Mouse (Mus musculus): Measurements from ENCODE around the gene Hoxa9.

Hoxa9 gene

DNA sequence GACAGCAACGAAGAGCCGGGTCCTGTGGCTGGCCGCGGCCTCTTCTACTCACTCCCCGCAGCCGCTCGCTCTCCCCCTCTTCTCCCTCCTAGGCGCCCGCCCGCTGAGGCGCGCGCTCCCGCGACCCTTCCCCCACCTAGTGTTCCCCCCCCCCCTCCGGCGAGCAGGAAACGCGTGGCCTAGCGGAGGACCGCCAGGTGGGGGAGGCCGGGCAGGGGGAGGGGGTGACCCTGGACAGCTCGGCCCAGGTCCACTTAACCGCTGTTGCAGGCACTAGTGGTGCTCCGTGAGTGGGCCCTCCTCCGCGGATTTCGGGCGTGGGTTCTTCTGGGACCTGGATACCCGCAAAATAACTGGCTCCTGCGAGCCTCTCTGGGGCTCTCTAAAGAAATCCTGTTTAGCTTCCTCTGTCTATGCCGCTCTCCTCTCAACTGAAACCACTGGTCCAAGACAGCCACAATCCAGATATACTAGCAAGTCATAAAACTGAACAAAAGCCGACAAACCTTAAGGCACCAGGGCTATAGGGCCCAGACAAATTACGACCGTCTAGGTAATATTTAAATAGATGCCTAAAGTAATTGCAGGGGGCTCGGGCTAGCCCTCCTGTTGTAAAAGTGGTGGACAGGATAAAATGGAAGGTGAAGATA is at the start of gene Hoxa9:
TSS of gene Hoxa9 (minus strand) at position 574 of the 650 bp plus-strand sequence.
- DNase-seq, result no peak

GRCm38 (mm10) chr6:52276920-52277319 is 46.0 kb upstream of the Hoxa9 start:
- DNase-seq, result no peak

DNA sequence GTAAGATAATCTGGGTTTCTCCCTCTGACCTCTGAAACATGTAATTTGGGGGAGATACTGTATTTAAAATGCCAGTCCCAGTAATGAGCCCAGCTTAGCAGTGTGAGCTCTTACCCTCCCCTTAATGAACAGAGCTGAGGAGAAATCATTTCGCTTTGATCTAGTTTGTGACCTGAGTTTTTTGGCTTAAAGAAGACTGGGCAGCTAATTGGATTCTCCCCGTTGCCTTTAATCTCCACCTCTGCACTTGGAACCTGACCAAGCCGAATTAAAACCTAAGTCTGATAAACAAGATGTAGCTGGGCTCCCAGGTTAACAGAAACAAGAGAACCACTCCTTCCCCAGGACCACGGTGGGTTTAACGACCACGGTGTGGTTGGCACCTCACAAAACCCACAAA is 45.5 kb upstream of the Hoxa9 start:
- DNase-seq, result no peak

- DNase-seq, result no peak
These were observed 44.8 kb upstream of the Hoxa9 start for GRCm38 (mm10) chr6:52275563-52276280.

GRCm38 (mm10) chr6:52274576-52274975 is 43.7 kb upstream of the Hoxa9 start:
- DNase-seq, result no peak

GRCm38 (mm10) chr6:52273656-52274280 is 42.9 kb upstream of the Hoxa9 start:
- no peak for DNase-seq

DNA sequence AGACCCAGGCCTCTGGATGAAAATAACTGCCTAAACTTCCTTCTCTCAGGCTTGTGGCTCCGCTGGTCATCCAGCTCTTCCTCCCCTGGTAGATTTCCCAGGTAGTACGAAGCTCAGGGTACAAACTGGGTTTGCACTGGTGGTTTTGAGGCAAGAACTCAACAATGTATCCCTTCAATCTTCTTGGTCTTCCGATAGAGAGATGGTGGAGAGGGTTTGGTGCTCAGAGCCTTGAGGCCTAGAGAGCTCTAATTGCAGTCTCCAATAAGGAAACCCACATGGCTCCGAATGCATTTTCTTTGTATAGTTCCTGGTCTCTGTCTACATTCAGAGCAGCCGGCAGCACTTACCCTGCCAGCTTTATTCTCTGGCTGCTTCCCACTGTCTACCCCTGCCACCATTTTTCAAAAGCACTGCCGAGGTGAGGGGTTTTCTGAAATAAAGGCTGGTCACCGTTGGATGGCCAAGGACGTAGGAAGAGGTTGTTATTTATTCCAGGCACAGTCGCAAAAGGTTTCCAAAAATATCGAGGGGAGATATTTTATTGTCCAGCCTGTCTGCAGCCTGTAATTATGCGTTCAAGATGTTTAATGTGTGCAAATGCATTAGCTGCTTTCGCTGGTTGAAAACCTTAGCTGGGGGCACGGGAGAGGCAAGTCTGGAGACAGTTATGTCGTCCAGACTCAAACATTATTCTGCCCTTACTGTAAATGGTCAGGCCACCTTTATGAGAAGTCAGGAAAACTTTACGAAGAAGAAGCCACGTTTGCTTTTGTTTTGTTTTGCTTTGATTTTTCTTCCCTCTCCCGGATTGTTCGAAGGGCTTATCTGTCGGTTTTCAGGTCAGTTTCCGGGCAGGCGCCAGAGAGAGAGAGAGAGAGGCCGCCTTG is 42.1 kb upstream of the Hoxa9 start:
- no peak for DNase-seq

DNA sequence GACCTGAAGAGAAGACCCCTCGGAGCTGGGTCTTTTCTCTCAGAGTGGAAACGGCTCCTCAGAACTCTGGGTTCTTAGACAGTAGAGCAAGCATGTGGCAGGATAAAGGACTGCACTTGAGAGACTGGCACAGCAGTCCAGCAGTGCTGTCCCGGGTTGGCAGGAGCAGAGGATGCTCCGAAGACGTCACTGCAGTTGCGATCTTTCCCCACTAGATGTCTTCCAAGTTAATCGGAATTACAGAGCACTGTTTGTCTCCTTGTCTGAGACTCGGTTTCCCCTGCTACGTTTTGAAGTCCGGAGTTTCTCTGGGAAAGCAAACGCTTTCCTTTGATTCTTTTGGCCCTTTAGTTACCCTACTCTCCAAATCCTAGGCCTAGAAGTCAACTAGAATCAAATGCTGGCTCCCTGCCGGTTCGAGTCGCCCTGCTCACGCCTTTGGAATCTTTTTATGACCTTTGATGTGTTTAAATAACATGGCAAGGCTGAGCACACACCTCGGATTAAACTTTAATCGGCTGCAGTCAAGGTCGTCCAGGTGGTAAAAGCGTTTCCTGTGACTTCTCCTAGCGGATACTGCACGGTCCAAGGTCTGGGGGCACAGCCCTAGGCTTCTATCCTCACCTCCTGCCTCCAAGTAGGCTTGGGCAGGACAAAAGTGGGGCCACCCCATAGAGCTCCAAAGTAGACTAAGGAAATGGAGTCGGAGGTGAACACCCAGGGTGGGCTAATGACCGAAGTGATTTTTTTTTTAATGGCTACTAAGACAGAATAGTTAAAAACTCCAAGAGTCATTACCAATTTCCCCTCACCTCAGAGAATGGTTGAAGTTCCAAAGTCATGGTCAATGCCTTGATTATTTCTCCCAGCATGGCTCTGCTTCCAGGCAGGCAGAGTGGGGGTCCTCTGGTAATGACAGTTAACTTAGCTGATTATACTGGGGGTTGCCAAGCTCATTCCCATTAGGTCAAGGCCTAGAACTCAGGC is 39.9 kb upstream of the Hoxa9 start:
- DNase-seq, result peak; percentile 81

DNA sequence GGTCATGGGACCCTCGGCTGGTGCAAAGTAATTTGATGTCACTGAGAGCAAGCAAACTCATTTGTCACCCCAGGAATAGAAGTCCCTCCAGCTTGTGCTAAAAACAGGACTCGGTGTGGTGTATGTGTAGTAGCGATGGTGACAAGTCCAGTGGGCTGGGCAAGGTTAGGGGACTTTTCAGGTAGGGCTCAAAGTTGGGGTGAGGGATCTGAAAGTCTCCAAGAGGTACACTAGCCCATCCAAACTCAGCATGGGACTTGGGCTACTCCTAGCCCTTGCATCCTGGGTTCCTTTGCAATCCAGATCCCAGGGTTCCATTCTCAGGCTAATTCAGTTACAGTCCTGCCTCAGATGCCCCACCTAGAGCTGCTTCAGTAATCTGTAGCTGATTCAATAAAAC is 37.9 kb upstream of the Hoxa9 start:
- no peak for DNase-seq

DNA sequence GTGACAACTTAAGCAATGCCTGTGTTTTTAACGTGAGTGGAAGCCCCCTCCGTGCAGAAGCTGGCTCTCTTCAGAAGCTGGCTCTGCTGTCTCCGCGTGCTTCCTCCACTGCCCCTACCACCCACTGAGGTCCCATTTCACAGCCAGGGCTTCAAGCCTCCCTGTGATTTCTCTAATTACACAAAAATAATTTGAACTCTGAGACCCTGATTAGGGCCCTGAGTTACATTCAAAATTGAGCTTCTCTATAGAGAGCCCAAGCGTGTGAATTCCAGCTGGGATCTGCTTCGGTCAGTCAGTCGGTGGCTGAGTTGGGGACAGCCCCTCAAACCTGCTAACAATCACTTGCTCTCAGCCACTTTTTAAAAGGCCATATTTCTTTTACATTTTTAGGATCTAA is 37.5 kb upstream of the Hoxa9 start:
- no peak for DNase-seq

- no peak for DNase-seq
These were observed 36.8 kb upstream of the Hoxa9 start for GRCm38 (mm10) chr6:52267691-52268090.

GRCm38 (mm10) chr6:52267221-52267620 is 36.3 kb upstream of the Hoxa9 start:
- DNase-seq, result no peak

GRCm38 (mm10) chr6:52266666-52266985 is 35.7 kb upstream of the Hoxa9 start:
- DNase-seq, result no peak

- DNase-seq, result no peak
These were observed 35.2 kb upstream of the Hoxa9 start for GRCm38 (mm10) chr6:52265913-52266665.

DNA sequence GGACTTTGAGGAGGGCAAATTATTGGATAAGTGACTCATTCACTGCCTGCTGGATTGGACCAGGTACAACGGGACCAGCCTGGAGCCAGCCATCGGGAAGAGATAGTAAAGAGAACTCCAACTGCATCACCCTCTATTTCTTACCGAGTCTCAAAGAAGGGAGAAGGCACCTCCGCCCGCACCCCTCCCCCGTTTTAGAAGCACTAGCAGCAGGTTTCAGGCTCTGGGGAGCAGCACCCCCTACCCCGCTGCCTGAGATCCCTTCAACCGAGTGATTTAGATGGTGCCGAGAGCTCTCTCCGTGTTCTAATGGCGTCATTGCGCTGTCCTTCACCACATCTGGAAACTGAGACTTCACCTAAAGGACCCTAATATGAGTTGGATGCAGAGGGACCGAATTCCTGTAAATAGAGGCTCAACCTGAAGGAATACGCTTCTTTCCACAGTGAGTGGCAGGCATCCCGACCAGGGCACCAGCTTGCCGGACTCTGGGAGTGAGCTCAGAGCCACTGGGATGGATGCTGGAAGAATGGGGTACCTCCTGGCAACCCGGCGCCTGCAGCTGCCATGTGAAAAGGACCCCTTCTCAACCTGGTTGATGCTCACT is 34.5 kb upstream of the Hoxa9 start:
- DNase-seq, result no peak

DNA sequence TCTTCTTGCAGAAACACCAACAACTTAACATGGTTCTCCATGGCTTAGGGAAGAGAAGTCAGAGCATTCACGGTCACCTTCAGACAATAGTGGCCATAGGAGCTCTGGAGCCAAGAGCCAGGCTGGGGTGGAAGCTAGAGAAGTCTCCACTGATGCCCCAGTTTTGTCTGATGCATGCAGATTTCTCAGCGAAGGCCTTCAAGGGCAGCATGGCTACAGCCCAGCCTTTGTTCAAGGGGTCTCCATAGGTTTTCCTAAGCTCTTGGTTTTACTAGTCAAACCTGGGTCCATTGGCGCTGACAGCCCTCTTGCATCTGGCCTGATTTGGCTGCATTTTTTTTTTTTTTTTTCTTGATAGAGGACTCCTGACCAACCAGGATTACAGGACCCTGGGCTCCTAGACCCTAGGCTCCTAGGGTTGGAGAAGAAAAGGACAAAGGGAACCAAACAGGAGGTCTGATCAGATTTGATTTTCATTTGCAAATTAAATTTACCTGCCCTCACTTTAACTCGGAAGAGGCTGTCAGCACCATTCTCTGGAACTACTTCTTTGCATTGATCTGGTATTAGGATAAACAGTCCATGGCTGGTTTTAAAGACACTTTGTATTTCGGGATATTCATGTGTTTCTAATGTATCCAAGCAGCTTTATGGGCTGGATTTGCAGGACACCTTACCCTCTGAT is 33.4 kb upstream of the Hoxa9 start:
- DNase-seq, result no peak

- DNase-seq, result no peak
These were observed 32.4 kb upstream of the Hoxa9 start for GRCm38 (mm10) chr6:52263321-52263585.

DNA sequence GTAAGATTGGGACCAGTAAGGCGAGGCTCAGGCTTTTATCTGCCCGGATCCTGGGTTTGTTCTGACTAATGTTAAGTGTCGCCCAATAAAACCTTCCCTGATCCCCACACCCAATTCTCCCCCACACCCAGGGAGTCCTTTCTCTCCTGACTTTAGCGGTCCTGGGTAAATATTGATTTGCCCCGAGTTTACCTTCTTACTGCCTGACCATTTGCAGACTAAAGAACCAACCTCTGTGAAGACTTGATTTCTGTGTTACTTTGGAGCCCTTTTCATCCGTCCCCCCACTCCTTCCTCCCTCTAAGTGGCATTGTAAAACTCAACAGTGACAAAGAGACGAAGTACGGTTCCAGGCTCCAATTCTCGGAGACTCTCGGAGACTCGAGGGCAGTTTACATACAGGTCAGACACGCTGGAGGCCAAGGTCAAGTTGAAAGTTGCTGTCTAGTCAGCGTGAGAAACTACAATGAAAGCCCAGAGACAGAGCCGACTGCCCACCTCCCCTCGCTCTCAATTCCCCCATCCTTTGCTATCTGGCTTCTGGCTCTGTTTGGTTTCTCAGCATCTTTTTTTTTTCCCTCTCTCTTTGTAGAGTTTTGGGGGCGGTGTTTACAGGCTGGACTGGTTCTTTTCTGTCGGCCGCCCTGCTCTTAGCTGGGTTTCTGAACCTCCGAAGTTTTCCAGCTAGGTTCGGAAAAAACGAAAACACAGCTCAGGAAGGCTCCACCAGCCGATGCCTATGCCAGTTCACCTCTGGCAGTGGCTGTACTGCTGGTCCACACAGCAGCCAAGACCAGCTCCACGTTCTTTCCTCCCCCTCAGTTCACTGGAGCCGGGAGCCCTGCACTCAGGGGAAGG is 31.8 kb upstream of the Hoxa9 start:
- DNase-seq, result no peak

DNA sequence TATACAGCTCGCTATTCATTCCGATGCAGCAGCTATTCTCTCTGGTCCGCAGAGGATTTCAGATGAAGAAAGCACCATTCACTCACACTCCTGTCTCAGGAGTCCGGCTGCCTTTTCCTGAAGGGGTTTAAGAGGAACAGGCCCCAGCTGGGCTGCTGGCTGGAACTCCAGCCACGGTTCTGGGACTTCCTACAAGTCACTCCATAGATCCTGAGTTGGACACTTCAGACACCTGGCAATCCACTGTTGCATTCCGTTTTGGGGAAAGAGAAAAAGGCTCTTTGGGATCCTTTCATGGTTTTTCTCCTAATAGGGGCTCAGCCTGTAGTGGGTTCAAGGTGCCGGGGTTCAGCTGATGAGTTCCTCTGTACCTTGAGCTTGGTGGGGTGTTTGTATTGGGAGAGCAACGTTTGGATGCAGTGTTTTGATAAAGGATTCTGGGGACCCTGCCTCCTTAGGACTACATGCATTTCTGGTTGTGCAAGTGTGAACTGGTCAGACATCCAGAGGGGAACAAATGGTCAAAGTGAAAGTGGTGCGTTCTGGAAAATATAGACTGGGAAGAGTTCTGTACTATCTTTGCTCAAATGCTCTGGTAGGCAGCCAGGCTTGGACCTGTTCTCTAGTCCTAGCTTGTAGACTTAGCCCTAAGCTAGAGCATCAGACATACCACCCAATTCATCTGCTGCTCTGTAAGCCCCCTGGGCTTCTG is 31.0 kb upstream of the Hoxa9 start:
- DNase-seq, result no peak

All from lung, postnatal 10 days (tissue).